Mouse (Mus musculus) liver, embryonic 12.5 days (tissue): ENCODE results near the gene Sorbs2. TPM values are rescaled to one million over a fixed set of nuclear protein-coding genes. Genes with fewer than 3 reads are reported as not detected.

Experiments used
- ATAC-seq: fragments of 200-750 bp; cut with Nextera tagmentation; 2 replicates; pipeline ENCODE4 v1.8.0; 2017; ENCODE audit warnings: moderate number of reproducible peaks, mild to moderate bottlenecking, moderate library complexity
- H3K27ac ChIP-seq: fragments of 300-500 bp; sonication (generic); 2 replicates; pipeline ENCODE4 v1.5.1; 2016; ENCODE audit warnings: mild to moderate bottlenecking
- H3K27me3 ChIP-seq: fragments of 300-500 bp; sonication (generic); replicated peaks from 2 replicates; pipeline ENCODE4 v1.6.1; 2016; ENCODE audit warnings: mild to moderate bottlenecking, moderate library complexity
- H3K36me3 ChIP-seq: fragments of 300-500 bp; sonication (generic); 2 replicates; pipeline ENCODE4 v1.6.1; 2016; ENCODE audit warnings: mild to moderate bottlenecking, moderate library complexity
- H3K4me1 ChIP-seq: fragments of 300-500 bp; sonication (generic); 2 replicates; pipeline ENCODE4 v1.6.1; 2016
- H3K4me2 ChIP-seq: fragments of 300-500 bp; sonication (generic); 2 replicates; pipeline ENCODE4 v1.6.1; 2016; ENCODE audit warnings: mild to moderate bottlenecking, moderate library complexity
- H3K4me3 ChIP-seq: fragments of 300-500 bp; sonication (generic); 2 replicates; pipeline ENCODE4 v1.5.1; 2016; ENCODE audit warnings: mild to moderate bottlenecking, moderate library complexity
- H3K9ac ChIP-seq: fragments of 300-500 bp; sonication (generic); 2 replicates; pipeline ENCODE4 v1.6.1; 2016; ENCODE audit warnings: mild to moderate bottlenecking, moderate library complexity
- H3K9me3 ChIP-seq: fragments of 300-500 bp; sonication (generic); replicated peaks from 2 replicates; pipeline ENCODE4 v1.6.1; 2016; ENCODE audit warnings: mild to moderate bottlenecking, moderate library complexity
- WGBS: fragments of 180-500 bp; shearing (Covaris S2); methylation state at CpG from one replicate; pipeline ENCODE4 v1.1.7; 2016; ENCODE audit not compliant: insufficient replicate concordance; 5-methylcytosine and 5-hydroxymethylcytosine counted together
- polyA plus RNA-seq: library from polyadenylated mRNA; unstranded; fragments of >200 nt; fragmentation: Nextera tagmentation; extraction: Ambion mirVana; gene quantifications from 2 replicates; pipeline ENCODE4 v1.2.1, GENCODE M21; 2016

Gene Sorbs2
- polyA plus RNA-seq, 1 experiment from 2014 or later, result 3.6 TPM

DNA sequence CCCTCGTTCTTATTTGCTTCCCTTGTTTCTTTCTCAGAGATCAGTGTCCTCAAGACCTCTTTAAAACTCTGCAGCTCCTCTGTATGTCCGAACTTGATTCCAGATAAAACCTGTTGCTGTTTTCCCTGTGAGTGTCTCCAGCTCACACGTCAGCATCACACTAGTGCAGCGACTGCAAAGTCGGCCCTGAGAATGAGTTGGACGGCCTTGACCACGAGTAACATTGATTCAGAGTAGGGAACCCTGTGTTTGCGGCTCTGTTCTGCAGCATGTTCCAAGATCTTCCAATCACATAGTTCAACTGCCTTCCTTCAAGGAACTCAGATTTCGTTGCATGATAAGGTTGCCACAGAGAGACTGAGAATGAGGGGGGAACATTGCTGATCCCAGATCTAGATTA lies 268.8 kb downstream of the Sorbs2 start:
- WGBS, result 71% methylated on average over 9 of the region's 9 CpGs
- no peak for ATAC-seq
- H3K9ac ChIP-seq, result no peak overlapping the region
- H3K27ac ChIP-seq, result no peak overlapping the region
- no peaks in the 10 kb centered on the region for H3K9me3 ChIP-seq
- H3K36me3 ChIP-seq, result no peaks in the 10 kb centered on the region
- no peaks in the 10 kb centered on the region for H3K4me1 ChIP-seq
- H3K4me2 ChIP-seq, result no peak overlapping the region
- H3K27me3 ChIP-seq, result no peaks in the 10 kb centered on the region
- H3K4me3 ChIP-seq, result no peak overlapping the region

DNA sequence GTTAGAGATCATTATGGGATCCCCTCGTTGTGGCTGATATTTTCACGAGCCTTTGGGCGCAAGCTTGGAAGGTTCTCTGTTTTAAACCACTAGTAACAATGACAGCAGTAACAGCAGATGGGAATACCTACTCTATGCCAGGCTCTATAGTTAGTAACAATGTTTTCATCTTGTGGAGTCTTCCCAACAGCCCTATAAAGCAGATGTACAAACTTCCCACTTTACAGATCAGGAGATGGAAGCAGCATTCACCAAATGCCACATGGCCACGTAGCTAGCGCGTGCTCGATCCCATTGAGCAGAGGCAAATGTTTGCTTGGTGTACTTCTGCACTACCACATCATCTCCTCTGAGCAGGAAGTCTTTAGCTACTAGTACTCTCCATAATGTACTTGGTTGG lies 269.4 kb downstream of the Sorbs2 start:
- WGBS, result 82% methylated on average over 7 of the region's 7 CpGs
- no peak overlapping the region for H3K9ac ChIP-seq
- H3K4me3 ChIP-seq, result no peak overlapping the region
- H3K27ac ChIP-seq, result no peak overlapping the region
- H3K4me1 ChIP-seq, result no peaks in the 10 kb centered on the region
- no peak for ATAC-seq
- H3K27me3 ChIP-seq, result no peaks in the 10 kb centered on the region
- no peaks in the 10 kb centered on the region for H3K9me3 ChIP-seq
- no peak overlapping the region for H3K4me2 ChIP-seq
- H3K36me3 ChIP-seq, result no peaks in the 10 kb centered on the region

DNA sequence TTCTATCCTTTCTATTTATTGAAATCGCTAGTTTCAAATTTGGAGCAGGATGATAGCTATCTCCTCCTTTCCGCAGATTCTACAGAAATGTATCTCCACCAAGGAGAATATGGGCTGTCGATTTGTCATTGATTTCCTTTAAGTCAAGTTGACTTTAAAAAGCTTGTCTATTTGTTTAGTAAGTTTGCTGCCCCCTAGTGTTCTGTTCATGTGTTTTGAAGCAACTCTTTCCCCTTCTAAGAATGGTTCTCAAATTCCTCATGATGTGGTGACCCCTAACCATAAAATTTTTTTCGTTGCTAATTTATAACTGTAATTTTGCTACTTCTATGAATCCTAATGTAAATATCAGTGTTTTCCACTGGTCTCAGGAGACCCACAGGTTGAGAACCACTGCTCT lies 273.0 kb downstream of the Sorbs2 start:
- H3K4me3 ChIP-seq, result no peak overlapping the region
- no peaks in the 10 kb centered on the region for H3K36me3 ChIP-seq
- ATAC-seq, result no peak
- WGBS, result 41% methylated on average over 4 of the region's 4 CpGs
- H3K9ac ChIP-seq, result no peak overlapping the region
- H3K9me3 ChIP-seq, result no peaks in the 10 kb centered on the region
- no peaks in the 10 kb centered on the region for H3K4me1 ChIP-seq
- H3K27me3 ChIP-seq, result no peaks in the 10 kb centered on the region
- H3K4me2 ChIP-seq, result no peak overlapping the region
- H3K27ac ChIP-seq, result no peak overlapping the region

DNA sequence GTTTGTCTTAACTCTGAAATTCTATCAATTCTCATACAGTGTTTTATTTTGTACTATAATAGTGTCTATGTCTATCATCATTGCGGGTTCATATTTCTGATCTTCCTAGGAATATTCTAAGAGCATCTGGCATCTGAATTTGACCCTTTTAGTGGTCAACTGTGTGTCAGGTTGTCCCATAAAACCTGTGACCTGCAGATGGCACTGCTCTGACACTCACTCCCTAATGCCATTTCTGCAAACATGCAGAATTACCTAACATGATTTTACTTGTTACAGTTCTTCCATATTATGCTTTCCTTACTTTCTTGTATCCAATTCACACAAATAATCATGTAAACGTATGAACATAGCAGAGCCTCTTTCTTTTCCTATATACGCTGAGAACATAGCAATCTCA lies 281.0 kb downstream of the Sorbs2 start:
- 66% methylated on average over 3 of the region's 3 CpGs for WGBS
- Histone ChIP-seq H3K36me3 (no peaks in the 10 kb centered on the region), H3K27me3 (no peaks in the 10 kb centered on the region)

DNA sequence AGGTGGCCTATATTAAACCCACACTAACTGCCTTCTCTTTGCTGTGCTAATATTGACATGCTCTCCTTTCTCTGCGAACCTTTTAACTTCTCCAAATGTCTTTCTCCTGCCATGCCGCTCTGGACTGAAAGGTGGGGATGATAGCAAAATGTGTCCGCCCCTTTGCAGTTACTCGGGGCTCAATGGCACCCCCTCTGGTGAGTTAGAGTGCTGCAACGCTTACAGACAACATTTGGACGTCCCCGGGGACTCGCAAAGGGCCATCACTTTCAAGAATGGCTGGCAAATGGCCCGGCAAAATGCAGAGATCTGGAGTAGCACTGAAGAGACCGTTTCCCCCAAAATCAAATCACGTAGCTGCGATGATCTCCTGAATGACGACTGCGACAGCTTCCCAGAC lies 287.3 kb downstream of the Sorbs2 start:
- no peaks in the 10 kb centered on the region for H3K9me3 ChIP-seq
- no peak overlapping the region for H3K9ac ChIP-seq
- H3K4me3 ChIP-seq, result no peak overlapping the region
- H3K36me3 ChIP-seq, result no peaks in the 10 kb centered on the region
- no peak for ATAC-seq
- H3K27ac ChIP-seq, result no peak overlapping the region
- no peaks in the 10 kb centered on the region for H3K27me3 ChIP-seq
- 65% methylated on average over 14 of the region's 14 CpGs for WGBS
- H3K4me2 ChIP-seq, result no peak overlapping the region
- no peaks in the 10 kb centered on the region for H3K4me1 ChIP-seq

More for the DNA sequence above, 281.0 kb downstream of the Sorbs2 start:
- Histone ChIP-seq H3K9ac (no peak overlapping the region), H3K9me3 (no peaks in the 10 kb centered on the region), H3K4me1 (no peaks in the 10 kb centered on the region), H3K4me2 (no peak overlapping the region), H3K4me3 (no peak overlapping the region), H3K27ac (no peak overlapping the region)
- no peak for ATAC-seq

DNA sequence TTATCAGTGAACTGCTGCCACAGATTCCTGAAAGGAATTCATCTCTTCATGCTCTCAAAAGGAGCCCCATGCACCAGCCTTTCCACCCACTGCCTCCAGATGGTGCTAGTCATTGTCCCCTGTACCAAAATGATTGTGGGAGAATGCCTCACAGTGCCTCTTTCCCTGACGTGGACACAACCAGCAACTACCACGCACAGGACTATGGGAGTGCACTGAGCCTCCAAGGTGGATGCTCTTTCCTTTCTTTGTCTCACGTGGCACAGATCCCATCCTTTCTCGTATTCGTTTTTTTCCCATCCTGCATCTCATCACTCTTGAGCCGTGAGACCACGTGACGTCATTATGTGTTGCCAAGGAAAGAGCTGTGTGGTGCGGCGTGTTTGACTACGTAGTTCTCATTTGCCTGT lies 288.7 kb downstream of the Sorbs2 start:
- Histone ChIP-seq H3K4me1 (no peaks in the 10 kb centered on the region), H3K27ac (no peak overlapping the region), H3K4me3 (no peak overlapping the region), H3K36me3 (no peaks in the 10 kb centered on the region), H3K27me3 (no peaks in the 10 kb centered on the region), H3K9ac (no peak overlapping the region), H3K9me3 (no peaks in the 10 kb centered on the region), H3K4me2 (no peak overlapping the region)
- 55% methylated on average over 11 of the region's 11 CpGs for WGBS
- no peak for ATAC-seq

DNA sequence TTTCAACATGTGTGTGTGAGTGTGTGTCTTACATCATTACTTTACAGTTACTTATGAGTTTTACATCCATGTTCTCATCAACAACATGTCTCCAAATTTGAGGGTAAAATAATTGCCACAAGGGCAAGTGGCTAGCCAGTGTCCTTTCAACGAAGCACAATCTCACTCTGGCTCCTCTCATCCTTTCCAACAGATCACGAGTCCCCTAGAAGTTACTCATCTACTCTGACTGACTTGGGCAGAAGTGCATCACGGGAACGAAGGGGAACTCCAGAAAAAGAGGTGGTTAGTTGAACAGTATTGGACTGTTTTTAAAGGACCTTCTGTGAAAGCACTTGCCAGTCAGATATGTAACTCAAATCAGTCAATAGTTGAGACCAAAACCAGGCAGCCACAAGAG lies 291.9 kb downstream of the Sorbs2 start:
- Histone ChIP-seq H3K36me3 (no peaks in the 10 kb centered on the region), H3K9me3 (no peaks in the 10 kb centered on the region), H3K4me1 (no peaks in the 10 kb centered on the region), H3K4me3 (no peak overlapping the region), H3K27me3 (no peaks in the 10 kb centered on the region), H3K4me2 (no peak overlapping the region), H3K9ac (no peak overlapping the region), H3K27ac (no peak overlapping the region)
- 59% methylated on average over 4 of the region's 4 CpGs for WGBS
- ATAC-seq, result no peak

DNA sequence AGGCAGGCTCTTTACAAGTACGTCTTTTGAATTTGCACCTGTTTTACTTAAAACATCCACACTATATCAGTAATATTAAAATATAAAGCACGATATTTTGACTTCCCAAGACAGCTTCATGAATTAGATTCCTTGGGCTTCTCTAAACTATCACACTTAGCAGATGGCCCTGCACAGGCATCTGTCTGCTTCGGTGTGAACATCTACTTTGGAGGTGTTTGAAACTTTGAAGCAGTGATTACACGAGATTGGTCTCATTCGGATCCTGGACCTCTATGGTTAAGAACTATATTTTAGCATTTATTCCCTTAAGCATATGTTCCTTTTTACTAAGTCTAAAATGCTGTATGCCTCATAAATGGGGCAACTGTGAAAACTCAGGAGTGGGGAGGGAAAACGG lies 301.0 kb downstream of the Sorbs2 start:
- Histone ChIP-seq H3K36me3 (no peaks in the 10 kb centered on the region), H3K9ac (no peak overlapping the region), H3K4me1 (no peaks in the 10 kb centered on the region), H3K4me2 (no peak overlapping the region), H3K27ac (no peak overlapping the region), H3K9me3 (no peaks in the 10 kb centered on the region), H3K4me3 (no peak overlapping the region), H3K27me3 (no peaks in the 10 kb centered on the region)
- WGBS, result 74% methylated on average over 6 of the region's 6 CpGs
- no peak for ATAC-seq

DNA sequence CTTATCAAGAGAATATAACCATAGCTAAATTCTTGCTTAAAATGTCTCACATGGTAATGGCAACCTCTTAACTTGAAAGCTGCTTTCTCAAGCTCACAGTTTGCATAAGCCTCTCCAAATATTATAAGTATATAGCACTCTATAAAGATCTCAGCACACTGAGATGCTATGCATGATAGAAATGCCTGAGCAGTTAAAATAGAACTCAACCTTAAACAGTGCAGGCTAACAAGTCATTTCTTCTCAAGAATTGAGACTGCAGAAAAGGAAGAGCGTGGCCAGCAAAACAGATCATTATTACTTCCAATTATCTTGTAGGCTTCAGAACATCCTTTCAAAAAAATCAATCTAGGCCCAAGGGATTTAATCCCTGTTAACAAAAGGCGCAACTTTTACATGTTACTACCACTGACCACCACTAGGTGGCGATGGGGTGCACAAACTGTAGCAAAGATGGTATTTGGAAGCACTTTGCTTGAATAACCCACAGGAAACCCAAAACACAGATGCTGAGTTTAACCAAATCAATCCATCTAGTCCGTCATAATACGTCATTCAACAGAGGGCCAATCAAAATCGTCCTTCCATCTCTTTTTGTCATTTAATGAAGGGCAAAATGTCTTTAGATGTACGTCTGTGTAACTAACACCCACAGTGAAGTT lies 309.3 kb downstream of the Sorbs2 start:
- no peak overlapping the region for H3K4me3 ChIP-seq
- no peak for ATAC-seq
- H3K27me3 ChIP-seq, result no peaks in the 10 kb centered on the region
- no peaks in the 10 kb centered on the region for H3K4me1 ChIP-seq
- WGBS, result 19% methylated on average over 7 of the region's 7 CpGs
- no peak overlapping the region for H3K9ac ChIP-seq
- no peak overlapping the region for H3K27ac ChIP-seq
- H3K9me3 ChIP-seq, result no peaks in the 10 kb centered on the region
- no peaks in the 10 kb centered on the region for H3K36me3 ChIP-seq
- no peak overlapping the region for H3K4me2 ChIP-seq

DNA sequence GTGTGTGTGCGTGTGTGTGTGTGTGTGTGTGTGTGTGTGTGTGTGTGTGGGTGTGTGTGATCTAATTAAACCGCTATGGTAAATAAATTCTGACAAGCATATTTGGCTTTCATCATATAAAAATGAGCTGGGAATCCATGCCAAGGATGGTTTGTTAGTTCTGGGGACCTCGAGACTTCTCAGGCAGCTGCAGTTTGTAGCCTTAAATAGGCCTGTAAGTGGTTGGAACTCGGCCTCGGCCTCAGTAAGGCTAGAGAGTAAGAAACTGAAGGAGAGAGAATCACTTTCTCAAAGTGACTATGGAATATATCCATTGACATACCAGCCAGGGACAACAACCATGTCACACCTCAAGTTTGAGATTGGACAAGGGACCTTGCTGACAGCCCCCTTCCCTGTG lies 314.1 kb downstream of the Sorbs2 start:
- H3K27ac ChIP-seq, result no peak overlapping the region
- H3K9me3 ChIP-seq, result no peaks in the 10 kb centered on the region
- no peaks in the 10 kb centered on the region for H3K27me3 ChIP-seq
- H3K4me1 ChIP-seq, result no peaks in the 10 kb centered on the region
- ATAC-seq, result no peak
- no peak overlapping the region for H3K4me3 ChIP-seq
- no peak overlapping the region for H3K4me2 ChIP-seq
- WGBS, result 65% methylated on average over 5 of the region's 5 CpGs
- no peaks in the 10 kb centered on the region for H3K36me3 ChIP-seq
- no peak overlapping the region for H3K9ac ChIP-seq

DNA sequence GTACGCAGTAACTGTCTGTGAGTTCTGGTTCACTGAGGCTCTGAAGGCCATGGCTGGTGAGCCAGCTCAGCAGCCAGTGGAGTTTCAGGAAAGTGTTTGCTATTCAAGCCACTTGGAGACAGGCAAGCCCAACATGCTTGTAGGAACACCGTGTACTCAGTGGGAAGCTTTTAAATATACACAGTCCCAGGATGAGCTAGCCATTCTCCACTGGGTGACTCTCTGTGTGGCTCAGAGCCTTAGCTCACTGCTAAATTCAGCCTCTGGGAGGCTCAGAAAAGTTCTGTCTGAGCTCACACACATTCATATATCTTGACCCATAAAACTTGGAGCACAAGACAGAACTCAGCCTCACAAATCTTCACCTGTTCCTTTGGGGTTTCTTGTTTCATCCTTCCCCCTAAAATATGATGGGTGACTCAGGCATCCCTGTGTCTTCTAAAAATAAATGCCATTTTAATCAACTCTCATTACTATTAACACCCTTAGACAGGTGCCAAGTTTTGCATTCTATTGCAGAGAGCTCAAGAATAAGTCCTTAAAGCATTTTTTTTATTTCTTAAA lies 322.5 kb downstream of the Sorbs2 start:
- H3K27me3 ChIP-seq, result no peaks in the 10 kb centered on the region
- no peaks in the 10 kb centered on the region for H3K9me3 ChIP-seq
- H3K4me2 ChIP-seq, result no peak overlapping the region
- 68% methylated on average over 2 of the region's 2 CpGs for WGBS
- ATAC-seq, result no peak
- H3K4me3 ChIP-seq, result no peak overlapping the region
- no peak overlapping the region for H3K9ac ChIP-seq
- H3K4me1 ChIP-seq, result no peaks in the 10 kb centered on the region
- H3K36me3 ChIP-seq, result no peaks in the 10 kb centered on the region
- H3K27ac ChIP-seq, result no peak overlapping the region

DNA sequence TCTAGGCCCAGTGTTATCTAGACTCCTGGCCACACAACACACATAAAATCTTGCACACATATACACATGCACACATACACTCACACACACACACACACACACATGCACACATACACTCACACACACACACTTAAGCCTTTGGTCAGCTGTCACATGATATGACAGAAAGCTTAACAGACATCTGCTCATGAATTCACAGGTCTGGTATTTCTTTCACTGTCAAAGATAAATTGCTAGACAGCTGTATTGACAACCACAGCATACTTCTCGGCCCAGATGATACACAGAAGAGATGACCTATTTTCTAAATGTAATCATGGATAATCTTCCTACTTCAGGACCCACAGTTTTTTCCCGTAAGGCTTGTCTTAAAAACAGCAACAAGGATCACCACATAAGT lies 326.3 kb downstream of the Sorbs2 start:
- ATAC-seq, result no peak
- Histone ChIP-seq H3K4me3 (no peak overlapping the region), H3K27ac (no peak overlapping the region), H3K9ac (no peak overlapping the region), H3K9me3 (no peaks in the 10 kb centered on the region), H3K36me3 (no peaks in the 10 kb centered on the region), H3K4me2 (no peak overlapping the region), H3K4me1 (no peaks in the 10 kb centered on the region), H3K27me3 (no peaks in the 10 kb centered on the region)
- WGBS, result 55% methylated on average over 2 of the region's 2 CpGs

DNA sequence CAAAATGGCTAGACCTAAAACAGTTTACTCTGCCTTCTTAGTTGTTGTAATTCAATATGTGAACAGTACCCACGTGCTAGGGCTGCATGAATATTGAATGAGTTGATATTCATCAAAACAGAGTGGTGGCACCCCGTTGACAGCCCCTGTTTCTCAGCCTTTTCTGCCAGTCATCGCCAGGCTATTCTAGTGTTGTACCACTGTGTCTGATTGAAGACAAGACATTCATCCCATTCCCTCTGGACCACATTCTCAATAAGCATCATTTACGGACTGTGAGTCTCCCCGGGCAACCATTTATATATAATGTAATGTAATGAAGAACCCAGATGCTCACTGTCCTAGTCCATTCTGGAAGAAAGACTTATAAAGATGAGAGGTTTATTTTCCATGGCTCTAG lies 335.7 kb downstream of the Sorbs2 start:
- Histone ChIP-seq H3K4me2 (no peak overlapping the region), H3K27me3 (no peaks in the 10 kb centered on the region), H3K4me1 (no peaks in the 10 kb centered on the region), H3K9me3 (no peaks in the 10 kb centered on the region), H3K4me3 (no peak overlapping the region), H3K27ac (no peak overlapping the region), H3K36me3 (no peaks in the 10 kb centered on the region), H3K9ac (no peak overlapping the region)
- no peak for ATAC-seq
- WGBS, result 65% methylated on average over 5 of the region's 5 CpGs
